Mouse (Mus musculus) testis, adult 2 months (tissue): ENCODE measurements around the gene Dnase2b. TPM values are rescaled to one million over a fixed set of nuclear protein-coding genes. Genes with fewer than 3 reads are reported as not detected.

Experiments used
- H3K27ac ChIP-seq: fragments of 200-500 bp; 2 replicates; pipeline ENCODE4 v1.5.1; 2012; ENCODE audit warnings: low read depth, low read length; ENCODE audit not compliant: control insufficient read depth, insufficient read depth
- H3K27me3 ChIP-seq: fragments of 200-500 bp; 2 replicates; pipeline ENCODE4 v1.6.1; 2012; ENCODE audit warnings: mild to moderate bottlenecking, low read length, moderate library complexity; ENCODE audit not compliant: control insufficient read depth, insufficient read depth
- H3K36me3 ChIP-seq: fragments of 200-500 bp; 2 replicates; pipeline ENCODE4 v1.6.1; 2012; ENCODE audit warnings: mild to moderate bottlenecking, low read length; ENCODE audit not compliant: control insufficient read depth, insufficient read depth
- H3K4me1 ChIP-seq: fragments of 200-500 bp; 2 replicates; pipeline ENCODE4 v1.6.1; 2012; ENCODE audit warnings: low read length; ENCODE audit not compliant: control insufficient read depth, insufficient read depth
- H3K4me3 ChIP-seq: fragments of 200-500 bp; 2 replicates; pipeline ENCODE4 v1.5.1; 2012; ENCODE audit warnings: low read depth, mild to moderate bottlenecking, low read length, moderate library complexity, mixed read lengths; ENCODE audit not compliant: control insufficient read depth
- CTCF ChIP-seq: fragments of 200-500 bp; IDR thresholded peaks from 2 replicates; pipeline ENCODE4 v1.5.1; 2012; ENCODE audit warnings: low read depth, mild to moderate bottlenecking, inconsistent platforms, low read length, moderate library complexity; ENCODE audit not compliant: control insufficient read depth, insufficient read depth, insufficient replicate concordance
- POLR2A ChIP-seq: fragments of 200-500 bp; IDR thresholded peaks from 2 replicates; pipeline ENCODE4 v1.6.1; 2012; ENCODE audit warnings: low read depth, mild to moderate bottlenecking, inconsistent platforms, low read length, moderate library complexity; ENCODE audit not compliant: control insufficient read depth
- polyA plus RNA-seq: library from polyadenylated mRNA; depleted of rRNA; stranded (reverse); fragments of >200 nt; gene quantifications from 2 replicates; pipeline ENCODE4 v1.2.3, GENCODE M21; 2012

Dnase2b gene
- polyA plus RNA-seq, 1 experiment, result not detected

GRCm38 (mm10) chr3:146625766-146626165 is 10.4 kb upstream of the Dnase2b start:
- H3K4me1 ChIP-seq, result no peaks in the 10 kb centered on the region; the same call in 1 of the 2 replicates
- TF ChIP-seq CTCF (no peak), POLR2A (no peak)
- H3K4me3 ChIP-seq, result no peak overlapping the region
- H3K36me3 ChIP-seq, result no peaks in the 10 kb centered on the region
- no peak overlapping the region for H3K27ac ChIP-seq
- H3K27me3 ChIP-seq, result no peaks in the 10 kb centered on the region

- TF ChIP-seq CTCF (no peak), POLR2A (no peak)
- Histone ChIP-seq H3K4me1 (no peaks in the 10 kb centered on the region; the same call in 1 of the 2 replicates), H3K27ac (no peak overlapping the region), H3K27me3 (no peaks in the 10 kb centered on the region), H3K4me3 (no peak overlapping the region), H3K36me3 (no peaks in the 10 kb centered on the region)
Observed at GRCm38 (mm10) chr3:146621966-146622365, 6.6 kb upstream of the Dnase2b start.

GRCm38 (mm10) chr3:146620555-146621249 is 5.3 kb upstream of the Dnase2b start:
- no peak for TF ChIP-seq CTCF
- no peak for TF ChIP-seq POLR2A
- H3K36me3 ChIP-seq, result no peaks in the 10 kb centered on the region
- H3K27me3 ChIP-seq, result no peaks in the 10 kb centered on the region
- no peak overlapping the region for H3K4me3 ChIP-seq
- no peak overlapping the region for H3K27ac ChIP-seq
- no peaks in the 10 kb centered on the region; the same call in 1 of the 2 replicates for H3K4me1 ChIP-seq

- H3K4me1 ChIP-seq, result no peaks in the 10 kb centered on the region; the same call in 1 of the 2 replicates
- H3K36me3 ChIP-seq, result no peaks in the 10 kb centered on the region
- TF ChIP-seq POLR2A (no peak), CTCF (no peak)
- H3K27me3 ChIP-seq, result no peaks in the 10 kb centered on the region
- H3K4me3 ChIP-seq, result no peak overlapping the region
- no peak overlapping the region for H3K27ac ChIP-seq
Observed at GRCm38 (mm10) chr3:146620101-146620500, 4.7 kb upstream of the Dnase2b start.

- Histone ChIP-seq H3K27ac (no peak overlapping the region), H3K4me3 (no peak overlapping the region), H3K27me3 (no peaks in the 10 kb centered on the region), H3K36me3 (no peaks in the 10 kb centered on the region), H3K4me1 (no peaks in the 10 kb centered on the region; the same call in 1 of the 2 replicates)
- no peak for TF ChIP-seq POLR2A
- TF ChIP-seq CTCF, result no peak
Observed at GRCm38 (mm10) chr3:146618357-146618756, 3.0 kb upstream of the Dnase2b start.

GRCm38 (mm10) chr3:146617946-146618345 is 2.5 kb upstream of the Dnase2b start:
- Histone ChIP-seq H3K27me3 (no peaks in the 10 kb centered on the region), H3K4me3 (no peak overlapping the region), H3K27ac (no peak overlapping the region), H3K4me1 (no peaks in the 10 kb centered on the region; the same call in 1 of the 2 replicates), H3K36me3 (no peaks in the 10 kb centered on the region)
- no peak for TF ChIP-seq POLR2A
- TF ChIP-seq CTCF, result no peak

GRCm38 (mm10) chr3:146616533-146617283 is 1.3 kb upstream of the Dnase2b start:
- H3K27me3 ChIP-seq, result no peaks in the 10 kb centered on the region
- TF ChIP-seq POLR2A, result no peak
- no peaks in the 10 kb centered on the region for H3K36me3 ChIP-seq
- no peak overlapping the region for H3K27ac ChIP-seq
- H3K4me3 ChIP-seq, result no peak overlapping the region
- H3K4me1 ChIP-seq, result no peaks in the 10 kb centered on the region; the same call in 1 of the 2 replicates
